ENCODE assay signal across 8 mouse cellular contexts in genomic region chr8:121107668-121108656, GRCm38 (mm10). TPM values are rescaled to one million over a fixed set of nuclear protein-coding genes. Genes with fewer than 3 reads are reported as not detected.
DNase-seq lines count a peak whose midpoint lies in the region; ATAC-seq lines count a peak whose summit lies in the region.

Gene Mthfsd, minus strand, starts transcription at chr8:121108392.

- peak within 1 kb of the TSS; percentile 90 for H3K4me3 ChIP-seq in lung, embryonic 16.5 days (ENCODE audit: low read length)

- H3K27ac ChIP-seq in lung, embryonic 16.5 days (ENCODE audit: low read length), result peak within 1 kb of the TSS; percentile 67

- peak; percentile 92 for DNase-seq in MEL-GATA-1-ER (ENCODE audit: extremely low read depth, low read depth)
- DNase-seq in cerebellum, adult 8-10 months, result peak; percentile 98
- DNase-seq in forelimb bud, embryonic 11.5 days (ENCODE audit: low read depth, low spot score), result peak; percentile 99
- DNase-seq in layer of hippocampus, adult 9-10 months (ENCODE audit: low spot score), result peak; percentile 92
- peak; percentile 99 for DNase-seq in ovary, postnatal 10 days (ENCODE audit: low spot score)
- peak; percentile 96 to 99 for DNase-seq in thymus, postnatal 10 days (ENCODE audit: low spot score in 2 of 2)

- H3K27me3 ChIP-seq in lung, embryonic 16.5 days (ENCODE audit: control insufficient read depth, insufficient read depth, low read depth, low read length), result peaks cover 3% of the 10 kb centered on the region

- peaks cover 8% of the 10 kb centered on the region for H3K4me1 ChIP-seq in lung, embryonic 16.5 days (replicated peaks; ENCODE audit: control insufficient read depth, insufficient read depth, low read length)

- H3K36me3 ChIP-seq in lung, embryonic 16.5 days (ENCODE audit: control insufficient read depth, insufficient read depth, low read length), result peaks cover 3% of the 10 kb centered on the region

- H3K9me3 ChIP-seq in lung, embryonic 16.5 days (ENCODE audit: control insufficient read depth, low read length), result no peaks in the 10 kb centered on the region

- ATAC-seq in hematopoietic stem cell, adult 5-6 weeks (replicated peaks in 1 of 2; ENCODE audit: insufficient read depth in 1 of 2, low FRiP score in 2 of 2, low TSS enrichment in 1 of 2, low read depth in 1 of 2, poor library complexity in 2 of 2, severe bottlenecking in 2 of 2), result peak; percentile 89 to 92
- peak; percentile 93 for ATAC-seq in lung, embryonic 16.5 days (ENCODE audit: low read depth)

- H3K9ac ChIP-seq in lung, embryonic 16.5 days (ENCODE audit: low read length), result peak within 1 kb of the TSS; percentile 96

- H3K4me2 ChIP-seq in lung, embryonic 16.5 days (ENCODE audit: low read depth, low read length), result peak within 1 kb of the TSS; percentile 89

- WGBS in lung, embryonic 16.5 days, result under 1% methylated on average over 75 of the region's 75 CpGs

RNA-seq across cellular contexts. Expression of gene Mthfsd, which starts in this region (rescaled TPM):
- 7.8 and 13.6 TPM in 2 replicates for total RNA-seq in hematopoietic stem cell, adult 5-6 weeks (2017)
- polyA plus RNA-seq in lung, embryonic 16.5 days (2015; fragmentation: Nextera tagmentation; extraction: Ambion mirVana), result 50.6 and 59.2 TPM in 2 replicates

Comparison
In these comparisons a context has a peak if more than half of its experiments do, and no peak if none do; other contexts are left out.
1. Peak in every context shown above with its lines: DNase-seq, ATAC-seq, H3K4me3 ChIP-seq and H3K27ac ChIP-seq.